Mouse (Mus musculus) liver, embryonic 15.5 days (tissue): Measurements from ENCODE around the gene Spint3. TPM values are rescaled to one million over a fixed set of nuclear protein-coding genes. Genes with fewer than 3 reads are reported as not detected.

Experiments used
- ATAC-seq: fragments of 200-750 bp; cut with Nextera tagmentation; 2 replicates; pipeline ENCODE4 v1.8.0; 2017; ENCODE audit warnings: moderate number of reproducible peaks, mild to moderate bottlenecking, moderate library complexity; ENCODE audit not compliant: insufficient read depth
- H3K27ac ChIP-seq: fragments of 300-500 bp; sonication (generic); replicated peaks from 2 replicates; pipeline ENCODE4 v1.5.1; 2015; ENCODE audit warnings: mild to moderate bottlenecking, inconsistent platforms
- H3K27me3 ChIP-seq: fragments of 300-500 bp; sonication (generic); 2 replicates; pipeline ENCODE4 v1.6.1; 2015; ENCODE audit warnings: mild to moderate bottlenecking, inconsistent platforms
- H3K36me3 ChIP-seq: fragments of 300-500 bp; sonication (generic); replicated peaks from 2 replicates; pipeline ENCODE4 v1.6.1; 2015; ENCODE audit warnings: moderate library complexity, mild to moderate bottlenecking, inconsistent platforms
- H3K4me1 ChIP-seq: fragments of 300-500 bp; sonication (generic); replicated peaks from 2 replicates; pipeline ENCODE4 v1.6.1; 2015; ENCODE audit warnings: inconsistent platforms
- H3K4me2 ChIP-seq: fragments of 300-500 bp; sonication (generic); 2 replicates; pipeline ENCODE4 v1.6.1; 2015; ENCODE audit warnings: moderate library complexity, mild to moderate bottlenecking, inconsistent platforms
- H3K4me3 ChIP-seq: fragments of 300-500 bp; sonication (generic); replicated peaks from 2 replicates; pipeline ENCODE4 v1.5.1; 2015; ENCODE audit warnings: mild to moderate bottlenecking, inconsistent platforms
- H3K9ac ChIP-seq: fragments of 300-500 bp; sonication (generic); 2 replicates; pipeline ENCODE4 v1.6.1; 2015; ENCODE audit warnings: moderate library complexity, mild to moderate bottlenecking, inconsistent platforms
- H3K9me3 ChIP-seq: fragments of 300-500 bp; sonication (generic); replicated peaks from 2 replicates; pipeline ENCODE4 v1.6.1; 2016; ENCODE audit warnings: inconsistent platforms
- WGBS: fragments of 180-500 bp; shearing (Covaris S2); methylation state at CpG from one replicate; pipeline ENCODE4 v1.1.7; 2015; ENCODE audit warnings: mixed read lengths; ENCODE audit not compliant: insufficient replicate concordance; 5-methylcytosine and 5-hydroxymethylcytosine counted together
- polyA plus RNA-seq: library from polyadenylated mRNA; unstranded; fragments of >200 nt; fragmentation: Nextera tagmentation; extraction: Ambion mirVana; gene quantifications from 2 replicates; pipeline ENCODE4 v1.2.1, GENCODE M21; 2015

The Spint3 gene
- polyA plus RNA-seq, 1 experiment from 2014 or later = not detected

GRCm38 (mm10) chr2:164567460-164567859 is 5.8 kb downstream of the Spint3 start:
- Histone ChIP-seq H3K27me3 (peaks cover 26% of the 10 kb centered on the region), H3K27ac (no peak overlapping the region), H3K4me2 (no peak overlapping the region), H3K4me3 (no peak overlapping the region), H3K4me1 (no peaks in the 10 kb centered on the region), H3K9ac (no peak overlapping the region), H3K9me3 (no peaks in the 10 kb centered on the region), H3K36me3 (no peaks in the 10 kb centered on the region)
- no peak for ATAC-seq
- WGBS = 53% methylated on average over 5 of the region's 5 CpGs

- Histone ChIP-seq H3K27me3 (peaks cover 31% of the 10 kb centered on the region), H3K4me1 (no peaks in the 10 kb centered on the region), H3K36me3 (no peaks in the 10 kb centered on the region), H3K27ac (no peak overlapping the region), H3K9ac (no peak overlapping the region), H3K4me3 (no peak overlapping the region), H3K9me3 (no peaks in the 10 kb centered on the region), H3K4me2 (no peak overlapping the region)
- no peak for ATAC-seq
- WGBS = 53% methylated on average over 2 of the region's 2 CpGs
Measured at GRCm38 (mm10) chr2:164566997-164567396, 6.3 kb downstream of the Spint3 start.

GRCm38 (mm10) chr2:164564346-164564745 is 8.9 kb downstream of the Spint3 start:
- H3K27ac ChIP-seq = no peak overlapping the region
- H3K27me3 ChIP-seq = peaks cover 42% of the 10 kb centered on the region
- WGBS = 44% methylated on average over 5 of the region's 5 CpGs
- no peaks in the 10 kb centered on the region for H3K9me3 ChIP-seq
- no peaks in the 10 kb centered on the region for H3K36me3 ChIP-seq
- no peak for ATAC-seq
- no peak overlapping the region for H3K9ac ChIP-seq
- no peak overlapping the region for H3K4me3 ChIP-seq
- H3K4me2 ChIP-seq = no peak overlapping the region
- no peaks in the 10 kb centered on the region for H3K4me1 ChIP-seq

GRCm38 (mm10) chr2:164563339-164564038 is 9.8 kb downstream of the Spint3 start:
- Histone ChIP-seq H3K36me3 (no peaks in the 10 kb centered on the region), H3K4me1 (no peaks in the 10 kb centered on the region), H3K27me3 (peaks cover 42% of the 10 kb centered on the region), H3K9ac (no peak overlapping the region), H3K4me3 (peak overlapping the region; percentile 28), H3K9me3 (no peaks in the 10 kb centered on the region), H3K27ac (no peak overlapping the region), H3K4me2 (peak overlapping the region; percentile 62)
- 2% methylated on average over 32 of the region's 32 CpGs for WGBS
- ATAC-seq = no peak

GRCm38 (mm10) chr2:164562391-164563188 is 10.7 kb downstream of the Spint3 start, which contains the start of gene Wfdc2:
Gene Wfdc2 (plus strand): TSS chr2:164562413.
- peak within 1 kb of the TSS; percentile 62 for H3K4me2 ChIP-seq
- WGBS = 15% methylated on average over 24 of the region's 24 CpGs
- no peaks in the 10 kb centered on the region for H3K9me3 ChIP-seq
- H3K27me3 ChIP-seq = peaks cover 42% of the 10 kb centered on the region
- ATAC-seq = no peak
- no peaks in the 10 kb centered on the region for H3K36me3 ChIP-seq
- H3K9ac ChIP-seq = no peak within 1 kb of the TSS
- H3K4me1 ChIP-seq = no peaks in the 10 kb centered on the region
- H3K27ac ChIP-seq = no peak within 1 kb of the TSS
- H3K4me3 ChIP-seq = peak within 1 kb of the TSS; percentile 28

- H3K4me3 ChIP-seq = no peak overlapping the region
- H3K9ac ChIP-seq = no peak overlapping the region
- H3K27ac ChIP-seq = no peak overlapping the region
- H3K4me1 ChIP-seq = no peaks in the 10 kb centered on the region
- peaks cover 42% of the 10 kb centered on the region for H3K27me3 ChIP-seq
- 70% methylated on average over 8 of the region's 8 CpGs for WGBS
- no peaks in the 10 kb centered on the region for H3K9me3 ChIP-seq
- no peak for ATAC-seq
- no peak overlapping the region for H3K4me2 ChIP-seq
- no peaks in the 10 kb centered on the region for H3K36me3 ChIP-seq
Measured at GRCm38 (mm10) chr2:164560106-164560505, 13.2 kb downstream of the Spint3 start.

- H3K4me2 ChIP-seq = no peak overlapping the region
- WGBS = 17% methylated on average over 16 of the region's 16 CpGs
Measured at GRCm38 (mm10) chr2:164558991-164559645, 14.1 kb downstream of the Spint3 start.

GRCm38 (mm10) chr2:164558426-164558825 is 14.8 kb downstream of the Spint3 start:
- Histone ChIP-seq H3K27me3 (peaks cover 25% of the 10 kb centered on the region), H3K4me2 (no peak overlapping the region), H3K27ac (no peak overlapping the region), H3K9me3 (no peaks in the 10 kb centered on the region), H3K4me1 (no peaks in the 10 kb centered on the region), H3K36me3 (no peaks in the 10 kb centered on the region), H3K9ac (no peak overlapping the region), H3K4me3 (no peak overlapping the region)
- no peak for ATAC-seq
- WGBS = 70% methylated on average over 8 of the region's 8 CpGs

More at GRCm38 (mm10) chr2:164558991-164559645, 14.1 kb downstream of the Spint3 start:
- Histone ChIP-seq H3K36me3 (no peaks in the 10 kb centered on the region), H3K4me3 (no peak overlapping the region), H3K9me3 (no peaks in the 10 kb centered on the region), H3K9ac (no peak overlapping the region), H3K27ac (no peak overlapping the region), H3K27me3 (peaks cover 32% of the 10 kb centered on the region), H3K4me1 (no peaks in the 10 kb centered on the region)
- ATAC-seq = no peak

GRCm38 (mm10) chr2:164551502-164551901 is 21.8 kb downstream of the Spint3 start:
- H3K27me3 ChIP-seq = peaks cover 12% of the 10 kb centered on the region
- WGBS = 68% methylated on average over 9 of the region's 9 CpGs
- no peak overlapping the region for H3K9ac ChIP-seq
- no peaks in the 10 kb centered on the region for H3K4me1 ChIP-seq
- H3K4me3 ChIP-seq = no peak overlapping the region
- no peak overlapping the region for H3K4me2 ChIP-seq
- no peak overlapping the region for H3K27ac ChIP-seq
- no peak for ATAC-seq
- no peaks in the 10 kb centered on the region for H3K9me3 ChIP-seq
- no peaks in the 10 kb centered on the region for H3K36me3 ChIP-seq

GRCm38 (mm10) chr2:164550895-164551269 is 22.4 kb downstream of the Spint3 start:
- Histone ChIP-seq H3K9me3 (no peaks in the 10 kb centered on the region), H3K4me1 (no peaks in the 10 kb centered on the region), H3K36me3 (no peaks in the 10 kb centered on the region), H3K9ac (no peak overlapping the region), H3K27me3 (peaks cover 12% of the 10 kb centered on the region), H3K4me2 (no peak overlapping the region), H3K27ac (no peak overlapping the region), H3K4me3 (no peak overlapping the region)
- no peak for ATAC-seq
- WGBS = 25% methylated on average over 2 of the region's 2 CpGs
